20 mouse cellular contexts compared by ENCODE assay signal in the genomic region with DNA sequence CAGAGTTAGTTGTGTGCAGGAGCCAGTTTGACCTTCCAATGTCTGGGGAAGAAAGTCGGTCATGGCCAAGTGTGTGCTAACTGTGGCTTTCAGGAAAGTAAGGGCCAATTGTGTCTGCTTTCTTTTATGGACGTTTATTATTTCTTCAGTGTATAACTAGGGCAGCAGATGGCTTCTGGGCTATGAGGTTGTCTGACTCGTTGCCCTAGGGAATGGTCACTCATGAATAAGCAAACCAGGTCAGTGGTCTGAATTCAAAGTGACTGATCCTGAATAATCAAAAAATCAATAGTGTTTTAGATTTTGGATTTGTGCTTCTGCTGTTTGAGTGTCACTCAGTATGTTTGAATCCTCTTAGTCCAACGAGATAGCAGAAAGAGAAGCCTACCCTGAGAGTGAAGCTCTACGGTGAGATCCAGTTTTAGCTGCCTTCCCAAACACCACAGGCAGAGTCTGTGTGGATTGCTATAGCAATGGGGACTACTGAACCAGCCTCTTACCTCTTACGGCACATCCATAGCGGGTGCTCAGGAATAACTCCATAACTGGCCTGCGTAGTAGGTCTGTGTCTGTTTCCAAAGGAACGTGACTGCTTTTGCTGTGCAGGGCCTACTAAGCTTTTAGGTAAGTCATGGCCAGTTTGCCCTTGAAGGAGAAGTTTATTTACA.
A peak's percentile ranks its signal among the peaks of the same experiment; 100 is the strongest.
DNase-seq lines count a peak whose midpoint lies in the region; ATAC-seq and TF ChIP-seq lines count a peak whose summit lies in the region.
"Had no signal": no experiment of that assay in that cellular context is flagged by ENCODE, and none has a peak within 500 bp of the region (broad histone marks: within the 10 kb centered on the region; RNA-seq: fewer than 3 reads in every experiment).

No protein-coding gene starts in this region.

- WGBS in kidney, embryonic 16.5 days: 90% methylated on average over 9 of the region's 9 CpGs

- no peak for ATAC-seq in kidney, embryonic 16.5 days (ENCODE audit: low FRiP score, low TSS enrichment)
- ATAC-seq: inflammation-experienced regulatory T-cells, adult 6 months had no signal

- no peak for TF ChIP-seq CTCF in layer of hippocampus, adult 2 months (conservative IDR thresholded peaks at IDR 0.05)

- 0 out of 2 replicates have a peak overlapping the region, but pooled peaks have one; percentile 5 for H3K27ac ChIP-seq in layer of hippocampus, adult 2 months
- H3K27ac ChIP-seq in kidney, embryonic 16.5 days (ENCODE audit: low read length): no peak overlapping the region
- H3K27ac ChIP-seq: embryonic facial prominence, embryonic 12.5 days; heart, adult 2 months; limb, embryonic 10.5 days had no signal

- no peak overlapping the region for H3K9ac ChIP-seq in kidney, embryonic 16.5 days (replicated peaks; ENCODE audit: low read length)
- H3K9ac ChIP-seq: embryonic facial prominence, embryonic 12.5 days had no signal

- no peak overlapping the region for H3K4me3 ChIP-seq in layer of hippocampus, adult 2 months
- no peak overlapping the region for H3K4me3 ChIP-seq in kidney, embryonic 16.5 days (ENCODE audit: low read length)
- H3K4me3 ChIP-seq: embryonic facial prominence, embryonic 12.5 days; heart, adult 2 months; limb, embryonic 10.5 days had no signal

- H3K4me2 ChIP-seq in kidney, embryonic 16.5 days (replicated peaks; ENCODE audit: low read depth, low read length): no peak overlapping the region
- H3K4me2 ChIP-seq: embryonic facial prominence, embryonic 12.5 days had no signal

- no peaks in the 10 kb centered on the region for H3K4me1 ChIP-seq in kidney, embryonic 16.5 days (ENCODE audit: insufficient read depth, low read length)
- H3K4me1 ChIP-seq: embryonic facial prominence, embryonic 12.5 days; limb, embryonic 10.5 days had no signal

- H3K27me3 ChIP-seq in kidney, embryonic 16.5 days (ENCODE audit: insufficient read depth, low read length): no peaks in the 10 kb centered on the region
- H3K27me3 ChIP-seq: embryonic facial prominence, embryonic 12.5 days had no signal

- DNase-seq in embryo, embryonic 10.5 days (ENCODE audit: low spot score): peak; percentile 15
- no peak for DNase-seq in embryo, embryonic 9.5 days (ENCODE audit: extremely low spot score)
- DNase-seq in layer of hippocampus, adult 2 months (ENCODE audit: low spot score in 2 of 2): no peak
- DNase-seq in layer of hippocampus, postnatal 14 days (ENCODE audit: low spot score in 2 of 2): no peak
- peak; percentile 16 for DNase-seq in MN1 (ENCODE audit: low spot score)
- peak; percentile 68 for DNase-seq in retina, embryonic 14.5 days (ENCODE audit: low spot score)
- DNase-seq: adrenal gland, adult 2 months; cerebellum, adult 11-12 months; gastrocnemius, postnatal 25 days; heart, adult 2 months; heart, postnatal 36 days; kidney, adult 2 months; kidney, postnatal 10 days; liver; lung, postnatal 4 days; thymus, adult 18-20 months had no signal

- H3K9me3 ChIP-seq in kidney, embryonic 16.5 days (ENCODE audit: low read length): no peaks in the 10 kb centered on the region
- H3K9me3 ChIP-seq: embryonic facial prominence, embryonic 12.5 days; limb, embryonic 10.5 days had no signal

- peaks cover 29% of the 10 kb centered on the region for H3K36me3 ChIP-seq in kidney, embryonic 16.5 days (ENCODE audit: insufficient read depth, low read length)

Comparison
In these comparisons a context has a peak if more than half of its experiments do, and no peak if none do; other contexts are left out.
1. DNase-seq: peak in embryo, embryonic 10.5 days (single experiment), MN1 (single experiment) and retina, embryonic 14.5 days (single experiment); none in embryo, embryonic 9.5 days (single experiment), layer of hippocampus, adult 2 months (0 of 2) and layer of hippocampus, postnatal 14 days (0 of 2).